Mouse (Mus musculus) lung, postnatal 10 days (tissue): ENCODE measurements around the gene Terb2.

Experiments used
- DNase-seq: peaks from one replicate; pipeline ENCODE4 v3.0.0; 2021

Gene Terb2

GRCm38 (mm10) chr2:122233759-122234557 is 47.9 kb downstream of the Terb2 start:
- peak; percentile 31 for DNase-seq

DNA sequence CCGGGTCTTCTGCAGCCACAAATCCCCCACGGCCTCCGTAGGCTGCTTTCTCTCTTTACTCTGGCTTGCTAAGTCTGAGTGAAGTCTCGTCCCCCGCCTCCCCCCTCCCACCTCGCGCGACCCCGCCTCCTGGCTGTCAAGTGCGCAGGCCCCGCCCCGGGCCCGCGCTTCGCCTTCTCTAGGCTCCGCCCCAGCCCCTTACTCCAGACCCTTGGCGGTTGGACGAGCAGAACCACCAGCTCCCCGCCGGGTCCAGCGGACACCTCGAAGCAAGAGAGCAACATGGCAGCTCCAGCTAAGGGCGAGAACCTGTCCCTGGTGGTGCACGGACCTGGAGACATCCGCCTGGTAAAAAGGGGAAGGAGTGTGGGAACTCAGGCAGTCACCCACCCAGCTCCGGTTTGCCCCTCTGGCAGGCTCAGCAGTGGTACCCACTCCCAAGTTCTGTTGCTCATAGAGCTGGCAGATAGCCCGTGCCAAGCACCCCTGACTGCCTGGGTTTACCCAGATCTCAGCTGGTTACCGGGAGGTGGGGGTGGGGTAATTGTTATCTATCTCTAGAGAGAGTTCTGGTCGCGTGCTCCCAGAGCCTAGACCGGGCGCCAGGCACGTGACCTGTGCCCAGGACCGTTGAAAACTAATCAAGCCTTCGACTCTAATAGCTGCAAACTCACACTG is 48.7 kb downstream of the Terb2 start, which contains the start of gene Sord:
Gene Sord (plus strand): TSS at position 139 of the 678 bp plus-strand sequence.
- DNase-seq: peak; percentile 78

DNA sequence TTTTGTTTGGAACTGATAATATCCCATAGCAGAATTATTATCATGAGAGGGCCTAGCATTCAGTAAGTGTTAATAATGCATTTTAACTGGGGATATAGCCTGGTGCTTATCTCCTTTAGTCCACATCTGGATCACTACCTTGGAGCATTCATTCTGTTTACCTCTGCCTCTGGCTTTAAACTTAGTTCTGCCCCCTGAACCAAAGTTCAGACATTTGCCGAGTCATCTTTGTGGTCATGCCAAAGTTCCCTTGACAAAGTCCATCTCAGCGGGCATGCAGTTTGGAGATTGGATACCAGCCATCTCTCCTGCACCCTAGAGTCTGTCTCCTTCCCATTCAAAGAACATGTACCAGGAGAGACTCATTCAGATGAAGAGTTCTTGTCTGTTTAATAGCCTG is 49.4 kb downstream of the Terb2 start:
- no peak for DNase-seq

DNA sequence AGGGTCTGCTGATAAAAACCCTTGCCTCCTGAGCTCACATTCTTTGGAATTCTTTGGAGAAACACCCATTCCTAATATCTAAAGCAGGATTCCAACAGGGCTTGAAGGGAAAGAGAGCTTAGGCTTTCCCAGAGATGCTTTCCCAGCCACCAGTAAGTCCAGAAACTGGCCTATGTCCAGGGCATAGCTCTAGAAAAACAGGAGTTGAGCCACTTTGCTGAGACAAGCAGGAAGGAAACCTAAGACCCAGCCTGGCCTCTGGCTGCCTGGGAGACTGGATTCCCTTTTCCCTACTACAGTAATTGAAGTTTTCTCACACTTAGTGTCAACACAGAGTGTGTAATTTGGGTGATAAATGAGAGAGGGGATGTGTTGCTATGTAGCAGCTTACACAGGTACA is 50.2 kb downstream of the Terb2 start:
- peak; percentile 12 for DNase-seq

GRCm38 (mm10) chr2:122237891-122238470 is 51.9 kb downstream of the Terb2 start:
- DNase-seq: no peak

DNA sequence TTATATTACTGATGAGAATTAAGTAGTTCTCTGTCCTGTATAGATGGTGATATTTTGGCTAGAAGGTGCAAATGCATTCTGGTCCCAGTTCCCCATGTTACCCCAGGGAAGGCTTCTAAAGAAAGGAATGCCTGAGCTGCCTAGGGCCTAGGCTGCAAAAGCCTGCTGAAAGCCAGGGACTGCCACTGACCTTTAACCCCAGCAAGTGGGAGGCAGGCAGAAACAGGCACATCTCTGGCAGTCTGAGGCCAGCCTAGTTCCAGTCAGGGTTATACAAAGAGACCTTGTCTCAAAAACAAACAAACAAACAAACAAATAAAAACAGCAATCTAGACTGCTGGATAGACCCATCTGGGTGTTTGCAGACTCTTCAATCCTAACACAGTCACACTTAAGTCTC is 54.7 kb downstream of the Terb2 start:
- no peak for DNase-seq

DNA sequence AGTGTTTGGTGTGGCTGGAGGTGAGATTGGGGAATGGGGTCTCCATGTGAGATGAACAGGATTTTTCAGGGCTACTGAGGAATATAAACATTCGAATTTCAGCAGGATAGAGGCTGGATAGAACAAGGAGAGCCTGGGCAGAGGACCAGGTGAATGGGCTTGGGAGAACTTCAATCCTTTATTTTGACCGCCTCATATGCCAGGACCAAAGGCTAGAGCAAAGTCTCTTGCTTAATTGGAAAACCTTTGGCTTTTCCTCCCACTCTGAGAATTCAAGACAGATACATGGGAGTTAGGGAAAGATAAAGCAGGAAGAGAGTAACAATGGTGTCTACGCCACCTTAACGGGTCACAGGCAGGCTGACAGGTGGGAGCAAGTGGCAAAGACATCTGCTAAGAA is 55.2 kb downstream of the Terb2 start:
- no peak for DNase-seq

DNA sequence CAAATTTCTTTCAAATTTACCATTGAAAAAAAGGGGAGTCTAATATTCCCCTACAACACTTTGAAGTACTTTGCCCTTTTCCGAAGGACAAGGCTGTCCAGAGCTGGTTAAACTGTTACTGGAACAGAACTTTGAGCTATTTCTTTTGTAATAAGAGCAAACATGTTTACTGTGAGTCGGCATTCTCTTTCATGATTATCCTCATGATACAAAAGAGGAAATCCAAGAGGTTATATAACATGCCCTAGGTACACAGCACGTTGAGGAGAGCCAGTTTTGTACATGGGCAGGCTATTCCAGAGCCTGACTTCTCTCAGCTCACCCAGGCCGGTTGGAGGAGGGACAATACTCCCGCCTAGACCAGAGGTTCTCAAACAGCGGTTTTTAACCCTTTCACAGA is 55.9 kb downstream of the Terb2 start:
- no peak for DNase-seq

DNA sequence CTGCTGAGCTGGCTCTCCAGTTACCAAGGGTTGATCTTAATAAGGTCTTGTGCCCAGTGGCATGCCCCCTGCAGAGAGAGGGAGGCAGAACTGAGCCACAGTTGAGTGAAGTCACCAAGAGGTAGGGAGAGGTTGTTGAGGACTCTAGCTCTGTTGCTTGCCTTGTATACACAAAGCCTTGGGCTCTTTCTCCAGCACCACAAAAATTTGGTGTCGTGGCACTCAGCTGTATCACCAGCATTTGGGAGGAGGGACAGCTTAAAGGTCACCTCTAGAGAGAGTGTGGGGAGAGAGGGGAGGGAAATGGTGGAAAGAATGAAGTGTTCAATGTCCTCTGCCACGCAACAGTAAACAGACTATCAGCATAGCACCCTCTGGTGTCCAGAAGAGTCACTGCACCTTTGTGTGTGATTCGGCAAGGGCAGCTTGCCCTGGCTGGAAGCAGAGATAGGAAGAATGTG is 57.6 kb downstream of the Terb2 start:
- DNase-seq: peak; percentile 82

DNA sequence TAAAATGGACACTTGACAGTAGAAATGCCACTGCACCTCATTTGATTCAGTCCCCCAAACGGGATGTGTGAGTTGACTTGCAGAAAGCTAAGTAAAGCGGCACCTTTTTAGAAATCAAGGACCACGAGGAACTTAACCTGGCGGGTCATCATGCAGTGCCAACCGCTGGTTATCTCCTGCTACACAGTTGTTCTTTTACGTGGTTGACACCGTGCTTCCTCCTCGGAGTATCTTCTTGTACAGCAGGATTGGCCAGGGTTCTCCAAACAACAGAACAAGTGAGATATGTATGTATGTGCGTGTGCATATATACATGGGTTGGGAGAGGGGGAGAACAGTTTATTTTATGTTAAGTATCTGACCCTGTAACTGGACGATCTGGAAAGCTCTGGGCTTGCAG is 61.7 kb downstream of the Terb2 start:
- no peak for DNase-seq

DNA sequence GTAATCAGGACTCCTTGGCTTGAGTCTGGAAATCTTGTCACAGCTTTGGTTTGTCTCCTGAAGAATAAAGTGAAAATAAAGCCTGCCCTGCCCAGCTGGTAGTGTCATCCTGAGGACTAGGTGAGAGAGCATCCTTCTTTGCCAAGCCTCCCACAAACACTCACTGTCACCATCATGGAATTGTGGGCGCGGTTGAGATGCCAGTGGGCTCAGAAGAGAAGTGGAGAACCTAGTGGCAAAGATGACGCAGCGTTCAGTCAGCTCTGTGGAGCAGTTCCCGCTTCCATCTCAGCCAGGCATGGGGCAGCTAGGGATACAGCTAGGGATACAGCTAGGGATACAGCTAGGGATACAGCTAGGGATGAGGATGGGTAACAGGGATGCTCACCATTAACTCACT is 69.9 kb downstream of the Terb2 start:
- peak; percentile 6 for DNase-seq
